Mouse (Mus musculus) liver, embryonic 14.5 days (tissue): Measurements from ENCODE around the gene Olfr60.

ENCODE experiments used
- CTCF ChIP-seq: IDR thresholded peaks from 2 replicates; pipeline ENCODE4 v1.5.1; 2016; ENCODE audit warnings: antibody characterized with exemption, low read depth, control low read depth
- EP300 ChIP-seq: IDR thresholded peaks from 2 replicates; pipeline ENCODE4 v1.6.1; 2016; ENCODE audit warnings: antibody characterized with exemption, low read depth

DNA sequence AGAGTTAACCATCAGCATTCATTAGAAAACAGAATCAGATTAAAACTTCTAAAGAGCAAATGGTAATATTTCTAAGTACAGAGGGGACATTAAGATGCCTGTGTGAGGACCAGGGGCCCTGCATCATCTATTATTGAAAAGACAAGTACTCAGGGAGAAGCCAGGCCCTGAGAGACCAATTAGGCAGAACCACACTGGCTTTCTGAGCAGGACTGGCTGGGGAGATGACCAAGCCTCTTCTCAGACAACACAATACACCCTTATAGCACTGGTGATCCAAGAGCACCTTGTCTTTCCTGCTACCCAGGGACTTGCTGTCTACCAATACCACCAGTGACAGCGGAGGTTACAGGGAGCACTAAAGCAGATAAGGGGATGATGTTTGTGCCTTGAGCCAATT is 41.3 kb upstream of the Olfr60 start, which contains the start of gene Olfr531:
- no peak for TF ChIP-seq CTCF
- no peak for TF ChIP-seq EP300
